Mouse (Mus musculus) gastrocnemius, adult 2 months (tissue): ENCODE measurements at regions not wholly inside any gene's neighbourhood (a gene's known extent, or its start where the extent isn't known, plus 50 kb on each side); places are given as distances from the start of the nearest gene placed in this dataset.

Experiments
- DNase-seq: peaks from one replicate; pipeline ENCODE4 v3.0.0; 2022
- H3K27ac ChIP-seq: fragments of 200-600 bp; 2 replicates; pipeline ENCODE4 v1.8.1; 2022; ENCODE audit warnings: mild to moderate bottlenecking
- H3K4me3 ChIP-seq: fragments of 200-600 bp; 2 replicates; pipeline ENCODE4 v1.8.1; 2022; ENCODE audit warnings: mild to moderate bottlenecking, moderate library complexity
- CTCF ChIP-seq: fragments of 200-600 bp; IDR thresholded peaks from 2 replicates; pipeline ENCODE4 v1.8.1; 2022; ENCODE audit warnings: antibody characterized with exemption, mild to moderate bottlenecking, moderate library complexity
- intact Hi-C: fragments of 180-260 bp; cut with DNase I; formaldehyde crosslinking; loops from one replicate; pipeline ENCODE4 v1.15.1; 2025

DNA sequence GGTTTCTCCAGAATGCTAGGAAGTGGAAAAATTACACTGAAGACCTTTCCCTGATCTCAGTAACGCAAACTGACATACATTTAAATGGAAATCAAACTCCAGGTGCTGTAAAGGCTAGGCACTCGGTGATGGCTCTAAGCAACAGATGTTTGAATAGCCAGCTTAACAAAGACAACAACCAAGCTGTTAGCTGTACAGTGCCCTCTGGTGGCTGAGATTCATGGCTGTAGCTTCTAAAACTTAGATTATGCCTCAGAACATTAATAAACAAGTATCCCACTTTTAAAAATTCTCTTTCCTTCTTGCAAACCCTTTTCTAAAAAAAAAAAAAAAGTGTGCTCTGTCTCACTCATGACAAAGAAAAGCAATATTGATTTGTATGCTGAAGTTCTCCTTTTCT is 621.4 kb downstream of the Slc22a22 start:
- peak; percentile 58 for DNase-seq
- intact Hi-C loops, result loop anchor here (5.0 kb wide), 2 partner anchors 159 to 789 kb away; no protein-coding TSS in a partner anchor
- no peak overlapping the region for H3K4me3 ChIP-seq
- TF ChIP-seq CTCF, result peak; percentile 78
- H3K27ac ChIP-seq, result no peak overlapping the region

DNA sequence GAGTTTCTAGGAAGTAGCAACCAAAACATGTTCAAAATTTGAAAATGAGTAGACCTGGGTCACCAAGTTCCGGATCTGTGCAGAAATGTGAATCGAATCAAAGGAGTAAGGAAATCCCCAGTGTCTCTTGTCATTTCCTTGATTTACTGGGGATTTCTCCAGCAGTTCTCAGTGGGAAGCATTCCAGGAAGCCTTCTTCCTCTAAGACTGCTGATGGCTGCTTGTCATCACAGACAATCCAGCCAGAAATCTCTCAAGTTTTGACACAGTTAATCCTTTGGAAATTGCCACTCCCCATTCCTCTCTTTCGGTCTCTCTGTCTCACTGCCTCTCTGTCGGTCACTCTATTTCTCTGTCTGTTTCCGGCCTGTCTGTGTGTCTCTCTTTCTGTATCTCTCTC is 624.3 kb downstream of the Slc22a22 start:
- intact Hi-C loops, result loop anchor here (5.0 kb wide), 1 partner anchor 516 kb away; no protein-coding TSS in a partner anchor
- DNase-seq, result no peak
- Histone ChIP-seq H3K27ac (no peak overlapping the region), H3K4me3 (no peak overlapping the region)
- no peak for TF ChIP-seq CTCF

DNA sequence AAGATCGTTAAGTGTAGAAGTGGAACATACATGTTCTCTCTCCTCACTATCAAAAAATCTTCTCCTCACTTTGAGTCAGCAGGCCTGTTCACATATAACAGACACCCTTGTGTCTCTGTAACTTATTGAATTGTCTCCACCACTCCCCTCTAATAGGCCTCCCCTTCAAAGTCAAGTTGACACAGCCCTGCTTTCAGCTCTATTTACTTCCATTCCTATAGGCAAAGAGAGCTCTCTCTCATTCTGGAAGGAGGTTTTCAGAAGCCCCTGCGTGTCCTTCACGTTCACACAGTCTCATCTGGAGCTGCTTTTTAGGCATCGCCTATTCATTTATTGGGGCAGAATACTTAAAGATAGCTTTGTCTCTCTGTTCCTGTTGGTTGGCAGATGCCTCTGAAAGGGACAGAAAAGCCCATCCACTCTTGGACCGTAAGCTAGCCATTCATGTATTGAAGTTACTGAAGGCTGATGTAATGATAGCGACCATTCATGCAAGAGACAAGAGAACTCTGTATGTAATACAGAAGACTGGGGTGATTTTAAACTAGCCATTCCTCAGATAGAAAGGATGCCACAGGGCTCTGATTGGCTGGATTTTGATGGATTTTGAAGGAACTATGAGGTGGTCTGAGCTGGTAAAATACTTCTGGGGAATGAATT is 629.8 kb downstream of the Slc22a22 start:
- TF ChIP-seq CTCF, result no peak
- DNase-seq, result no peak
- no peak overlapping the region for H3K4me3 ChIP-seq
- no peak overlapping the region for H3K27ac ChIP-seq
- intact Hi-C loops, result no loop called here

- intact Hi-C loops, result no loop called here
- no peak for DNase-seq
- Histone ChIP-seq H3K27ac (no peak overlapping the region), H3K4me3 (no peak overlapping the region)
- no peak for TF ChIP-seq CTCF
Observed at GRCm38 (mm10) chr15:56844574-56844973, 632.9 kb downstream of the Slc22a22 start.

DNA sequence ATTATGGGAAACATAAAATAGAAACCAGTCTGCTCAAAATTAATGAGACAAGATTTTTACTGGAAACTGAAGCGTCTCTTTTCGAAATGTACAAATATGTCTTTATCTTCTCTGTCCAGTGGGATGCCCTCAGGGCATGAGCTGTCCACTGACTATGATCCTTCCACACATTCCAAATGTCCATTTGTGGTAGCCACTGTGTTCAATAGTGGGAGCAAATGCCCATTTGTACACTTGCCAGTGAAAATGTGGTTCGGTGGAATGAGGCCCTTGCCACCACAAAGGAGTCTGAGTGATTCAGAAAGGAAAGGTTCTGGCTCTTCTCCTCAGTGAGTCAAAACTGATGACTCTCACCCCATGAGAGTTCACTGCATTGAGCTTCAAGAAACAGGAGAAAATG is 635.9 kb downstream of the Slc22a22 start:
- intact Hi-C loops, result no loop called here
- DNase-seq, result no peak
- no peak overlapping the region for H3K27ac ChIP-seq
- H3K4me3 ChIP-seq, result no peak overlapping the region
- no peak for TF ChIP-seq CTCF

- no peak for DNase-seq
- TF ChIP-seq CTCF, result no peak
- Histone ChIP-seq H3K4me3 (no peak overlapping the region), H3K27ac (no peak overlapping the region)
- intact Hi-C loops, result no loop called here
Observed at GRCm38 (mm10) chr15:56837292-56837691, 640.1 kb downstream of the Slc22a22 start.

DNA sequence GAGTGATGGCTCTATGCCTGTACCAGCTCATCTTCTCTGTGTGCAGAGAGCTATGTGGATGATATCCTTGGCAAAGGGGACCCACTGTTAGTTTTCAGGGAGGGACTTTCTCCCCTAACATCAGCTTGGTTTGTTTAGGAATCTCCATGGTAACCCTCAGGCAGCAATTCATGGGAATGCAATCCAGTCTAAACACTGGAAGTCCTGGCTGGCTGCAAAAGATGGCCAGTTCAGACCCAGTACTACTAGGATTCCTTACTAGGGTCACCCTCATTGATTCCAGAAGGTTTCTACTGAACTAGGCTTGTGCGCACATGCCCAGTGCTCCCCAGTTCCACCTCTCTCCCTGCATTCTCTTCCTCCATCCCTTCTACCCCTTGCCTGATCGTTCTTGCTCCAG is 642.8 kb downstream of the Slc22a22 start:
- no peak for TF ChIP-seq CTCF
- DNase-seq, result no peak
- H3K27ac ChIP-seq, result no peak overlapping the region
- intact Hi-C loops, result no loop called here
- no peak overlapping the region for H3K4me3 ChIP-seq

- H3K27ac ChIP-seq, result no peak overlapping the region
- intact Hi-C loops, result no loop called here
- no peak for TF ChIP-seq CTCF
- no peak overlapping the region for H3K4me3 ChIP-seq
- no peak for DNase-seq
Observed at GRCm38 (mm10) chr15:56832666-56833065, 644.8 kb downstream of the Slc22a22 start.

DNA sequence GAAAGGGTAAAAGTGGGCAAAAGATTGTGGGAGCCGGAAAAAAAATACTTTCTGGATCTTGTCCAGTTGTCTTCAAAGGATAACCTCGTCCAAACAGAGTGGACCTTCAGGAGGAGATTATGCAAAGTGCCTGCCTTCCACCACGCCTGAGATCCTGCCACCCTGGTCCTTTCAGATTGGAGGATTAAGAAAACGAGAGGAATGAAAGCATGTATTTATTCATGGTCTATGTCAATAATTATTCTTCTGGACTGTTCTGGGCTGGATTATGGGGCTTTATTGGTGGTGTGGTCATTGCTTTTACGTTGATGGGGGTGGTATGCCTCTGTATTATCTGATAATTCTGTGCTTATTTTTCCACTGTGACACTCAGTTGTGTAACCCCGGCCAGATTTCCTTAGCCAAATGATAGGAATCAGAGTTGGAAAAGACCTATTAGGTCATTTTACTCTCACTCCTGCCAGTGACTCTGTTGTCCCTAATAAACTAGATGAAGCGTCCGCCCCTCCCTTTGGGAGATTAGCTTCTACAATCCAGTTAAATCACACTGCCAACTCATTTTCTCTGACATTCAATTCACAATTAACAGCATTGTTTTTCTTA is 656.3 kb downstream of the Slc22a22 start:
- no peak for TF ChIP-seq CTCF
- no peak overlapping the region for H3K4me3 ChIP-seq
- H3K27ac ChIP-seq, result peak overlapping the region; percentile 43
- intact Hi-C loops, result no loop called here
- DNase-seq, result no peak

DNA sequence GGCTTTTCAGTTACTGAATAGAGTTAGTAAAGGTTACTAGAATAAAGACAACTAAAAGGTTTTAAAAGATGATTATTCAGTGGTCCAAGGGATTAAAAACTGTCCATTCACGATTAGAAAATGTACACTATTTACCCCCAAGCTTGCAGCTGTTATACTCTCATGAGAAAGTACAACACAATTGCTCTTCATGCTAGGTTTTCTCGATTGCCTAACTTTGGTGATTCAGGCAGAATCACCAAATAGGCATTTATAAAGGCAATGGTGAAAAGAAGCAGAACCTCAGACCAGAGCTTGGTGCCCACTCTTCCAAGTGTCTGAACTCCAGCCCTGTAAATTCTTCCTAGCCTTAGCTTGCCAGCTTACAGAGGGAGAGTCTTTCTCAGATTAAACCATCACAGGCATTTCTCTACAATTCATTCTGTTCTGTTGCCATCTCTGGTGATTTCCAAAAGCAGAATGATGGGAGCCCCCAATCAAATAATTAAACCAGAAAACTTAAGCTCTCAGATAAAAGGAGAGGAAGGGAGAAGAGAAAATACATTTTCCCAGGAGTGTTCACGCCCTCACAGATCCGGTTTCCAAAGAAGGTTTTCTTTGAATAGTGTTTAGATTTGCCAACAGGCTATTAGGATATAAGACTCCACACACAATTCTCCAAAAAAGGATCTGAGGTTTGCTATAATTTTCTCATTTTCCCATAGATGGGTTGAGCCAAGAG is 657.0 kb downstream of the Slc22a22 start:
- Histone ChIP-seq H3K27ac (peak overlapping the region; percentile 40; the same call in 1 of the 2 replicates), H3K4me3 (no peak overlapping the region)
- intact Hi-C loops, result no loop called here
- TF ChIP-seq CTCF, result no peak
- no peak for DNase-seq

- H3K27ac ChIP-seq, result no peak overlapping the region
- no peak overlapping the region for H3K4me3 ChIP-seq
- no peak for DNase-seq
- TF ChIP-seq CTCF, result no peak
- intact Hi-C loops, result no loop called here
Observed at GRCm38 (mm10) chr15:56818158-56818690, 659.2 kb downstream of the Slc22a22 start.

DNA sequence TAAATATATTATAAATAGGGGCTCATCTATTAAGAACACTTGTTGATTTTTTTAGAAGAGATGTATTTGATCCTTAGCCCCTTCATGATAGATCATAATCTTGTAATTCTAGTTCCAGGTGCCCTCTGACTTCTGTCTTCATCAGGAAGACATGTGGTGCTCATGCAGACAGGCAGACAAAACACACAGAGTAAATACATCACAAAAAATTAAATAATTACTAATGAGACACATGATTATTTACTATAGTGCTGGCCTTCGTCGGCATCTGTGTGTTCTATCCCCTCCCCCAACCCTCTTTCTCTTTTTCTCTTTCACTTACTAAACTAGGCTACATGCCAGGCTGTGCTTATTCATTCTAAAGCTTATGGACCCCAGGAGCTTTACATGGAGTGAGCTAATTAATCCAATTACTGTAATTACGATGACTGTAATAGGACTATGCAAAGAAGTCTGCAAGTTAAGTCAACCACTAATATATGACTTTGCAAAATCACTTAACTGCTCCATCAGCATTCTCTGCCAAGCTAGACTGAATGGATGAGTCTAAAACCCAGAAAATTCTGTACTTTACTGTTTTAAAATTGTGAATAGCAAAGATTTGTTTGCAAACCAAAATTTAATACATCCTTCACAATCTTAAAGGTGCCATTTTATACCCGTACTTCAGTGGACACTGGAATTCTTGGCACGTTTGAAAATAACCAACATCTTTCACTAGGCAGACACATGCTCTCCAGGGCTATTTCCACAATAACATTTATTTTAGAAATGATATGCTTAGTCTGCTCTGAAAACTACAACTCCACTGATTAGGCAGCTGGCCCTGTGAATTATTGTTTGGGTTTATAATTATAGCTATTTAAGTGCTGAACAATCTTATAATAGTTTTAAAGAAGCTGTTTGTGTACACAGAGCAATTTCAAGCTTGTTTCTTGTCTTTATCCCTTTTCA is 659.9 kb downstream of the Slc22a22 start:
- no peak for DNase-seq
- intact Hi-C loops, result no loop called here
- Histone ChIP-seq H3K4me3 (no peak overlapping the region), H3K27ac (no peak overlapping the region)
- TF ChIP-seq CTCF, result no peak
